Mouse (Mus musculus) right cerebral cortex, adult 2 months (tissue): ENCODE measurements at regions not wholly inside any gene's neighbourhood (a gene's known extent, or its start where the extent isn't known, plus 50 kb on each side); places are given as distances from the start of the nearest gene placed in this dataset.

ENCODE experiments used
- DNase-seq, 2 experiments: peaks; one replicate each; pipeline ENCODE4 v3.0.0; 2021 to 2022; ENCODE audit warnings: low spot score in 2 of 2

DNA sequence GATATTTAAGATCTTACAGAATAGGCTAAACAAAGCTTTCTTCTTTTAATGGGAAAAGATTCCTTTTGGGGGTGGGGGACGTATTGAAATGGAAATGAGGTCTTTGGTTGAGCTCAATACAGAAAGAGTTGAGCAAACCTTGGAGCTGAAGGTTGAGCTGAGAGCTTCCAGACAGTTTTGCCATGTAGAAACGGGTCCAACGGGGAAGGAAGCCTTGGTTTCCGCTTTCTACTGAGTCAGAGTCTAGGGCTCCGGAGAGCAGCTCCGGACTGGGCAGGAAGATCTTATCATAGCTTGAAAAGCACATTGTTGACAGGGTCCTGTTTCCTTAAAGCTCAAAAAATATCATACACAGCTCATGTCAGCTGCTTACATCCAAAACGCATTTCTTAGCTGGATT lies 97.0 kb upstream of the Myo10 start:
- no peak for DNase-seq

DNA sequence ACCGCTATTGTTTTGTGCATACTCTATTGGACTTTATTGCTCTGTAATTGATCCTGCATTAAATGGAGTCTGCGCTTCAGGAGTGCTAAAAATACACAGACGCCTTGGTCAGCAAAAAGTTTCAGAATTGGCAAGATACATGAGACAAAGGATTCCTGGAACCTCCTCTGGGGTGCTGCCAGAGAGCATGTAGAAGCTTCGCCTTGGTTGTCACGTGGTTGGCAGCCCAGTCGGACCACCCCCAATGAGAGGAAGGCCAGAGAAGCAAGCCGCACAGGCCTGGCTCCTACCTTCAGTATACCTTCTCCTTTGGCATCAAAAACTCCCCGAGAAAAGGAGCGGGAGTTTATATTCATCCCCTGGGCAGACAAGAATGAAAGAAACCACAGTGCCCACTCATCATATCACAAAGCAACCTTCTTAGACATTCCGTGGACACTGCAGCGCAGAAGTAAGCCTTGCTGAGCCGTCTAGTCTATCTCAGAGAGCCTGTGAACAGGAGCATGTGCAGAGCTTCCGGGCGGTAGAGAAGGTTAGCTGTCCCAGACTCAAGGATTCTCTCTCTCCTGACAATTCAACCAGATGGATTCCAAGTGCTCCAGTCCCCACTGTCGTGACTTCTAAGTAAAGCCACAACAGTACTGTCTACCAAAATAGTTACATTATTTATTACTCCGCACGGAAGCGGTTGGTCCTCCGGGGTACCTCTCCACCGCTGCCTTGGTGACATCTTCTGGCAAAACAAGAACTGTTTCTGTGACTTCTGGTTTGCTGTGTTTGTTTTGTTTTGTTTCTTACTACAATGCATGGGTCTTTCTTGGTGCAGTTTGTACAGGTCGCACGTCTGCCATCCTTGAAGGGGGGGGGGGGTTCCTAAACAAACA lies 85.6 kb upstream of the Myo10 start:
- no peak for DNase-seq

GRCm38 (mm10) chr15:25539344-25540176 lies 82.8 kb upstream of the Myo10 start:
- DNase-seq: no peak

GRCm38 (mm10) chr15:25542382-25542781 lies 79.9 kb upstream of the Myo10 start:
- DNase-seq: no peak

- no peak for DNase-seq
Measured at GRCm38 (mm10) chr15:25546185-25546584, 76.1 kb upstream of the Myo10 start.

- DNase-seq: no peak
Measured at GRCm38 (mm10) chr15:25550269-25551054, 71.9 kb upstream of the Myo10 start.

DNA sequence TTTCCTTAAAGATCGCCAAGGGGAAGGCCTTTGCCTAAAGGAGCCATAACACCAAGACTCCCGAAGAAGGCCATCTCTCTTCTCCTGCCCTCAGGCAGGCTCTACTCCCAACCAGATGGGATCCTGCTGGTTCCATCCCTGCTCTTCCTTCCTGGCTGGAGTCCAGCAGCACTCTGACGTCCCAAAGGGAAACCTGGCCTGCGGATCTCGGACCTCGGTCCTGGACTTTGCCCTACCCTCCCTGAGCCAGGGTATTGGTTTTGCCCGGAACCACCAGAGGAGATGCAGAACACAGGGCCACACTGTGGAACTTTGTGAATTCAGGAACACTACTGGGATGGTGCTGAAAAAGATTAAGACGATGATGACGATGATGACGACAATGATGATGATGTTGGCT lies 67.4 kb upstream of the Myo10 start:
- no peak for DNase-seq

GRCm38 (mm10) chr15:25555852-25556251 lies 66.5 kb upstream of the Myo10 start:
- no peak for DNase-seq

GRCm38 (mm10) chr15:25557566-25557965 lies 64.8 kb upstream of the Myo10 start:
- no peak for DNase-seq

GRCm38 (mm10) chr15:25558240-25558639 lies 64.1 kb upstream of the Myo10 start:
- DNase-seq: no peak

GRCm38 (mm10) chr15:25563641-25564040 lies 58.7 kb upstream of the Myo10 start:
- no peak for DNase-seq

DNA sequence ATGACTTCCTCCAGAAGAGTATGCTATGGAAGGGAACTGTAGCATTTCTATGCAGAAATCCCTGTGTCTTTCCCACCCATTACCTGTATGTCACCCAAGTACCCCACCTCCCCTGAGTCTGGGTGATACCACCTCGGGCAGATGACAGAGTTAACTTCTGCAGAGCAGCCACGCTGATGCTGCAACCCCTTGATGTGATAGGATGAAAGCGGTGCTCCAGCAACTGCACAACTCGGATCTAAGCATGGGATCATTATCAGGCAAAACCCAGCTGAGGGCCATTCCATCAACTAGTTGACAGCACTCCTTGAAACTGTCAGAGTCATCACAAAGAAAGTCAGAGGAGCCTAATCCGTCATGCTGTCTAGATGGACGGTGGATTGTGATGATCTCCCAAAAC lies 49.8 kb upstream of the Myo10 start:
- no peak for DNase-seq
